Mouse (Mus musculus): Measurements from ENCODE around the gene Olfr54.
A peak's percentile ranks its signal among the peaks of the same experiment; 100 is the strongest.

- TF ChIP-seq POLR2A (IDR thresholded peaks at IDR 0.05; ENCODE audit: insufficient read depth, low read depth, low read length): peak; percentile 68; the same call in 1 of the 2 replicates
- TF ChIP-seq CTCF (IDR thresholded peaks at IDR 0.05): no peak
- no peak for TF ChIP-seq EP300 (IDR thresholded peaks at IDR 0.05; ENCODE audit: insufficient read depth, low read depth, low read length)
Observed at GRCm38 (mm10) chr11:50964886-50965285, 49.1 kb upstream of the Olfr54 start.
